Mouse (Mus musculus): ENCODE results near the gene Rack1.

- no peak for TF ChIP-seq POLR2A (IDR thresholded peaks at IDR 0.05; ENCODE audit: borderline replicate concordance, control insufficient read depth, low read depth, low read length)
- TF ChIP-seq CTCF (IDR thresholded peaks at IDR 0.05; ENCODE audit: control insufficient read depth, insufficient read depth, low read length): no peak
Measured at GRCm38 (mm10) chr11:48807563-48808303, 7.6 kb downstream of the Rack1 start.

Measured in bone marrow, adult 2 months (tissue).